Mouse (Mus musculus) ovary, adult 18-20 months (tissue): ENCODE measurements at regions not wholly inside any gene's neighbourhood (a gene's known extent, or its start where the extent isn't known, plus 50 kb on each side); places are given as distances from the start of the nearest gene placed in this dataset.
"Not testable (repeated sequence)": the region's sequence is repeated elsewhere in the genome, so short reads cannot be mapped to it uniquely, and the experiment has no call there.

Experiments
- DNase-seq: peaks from one replicate; pipeline ENCODE4 v3.0.0; 2022; ENCODE audit warnings: low spot score, mixed read lengths

- DNase-seq, result no peak
Observed at GRCm38 (mm10) chr1:181262496-181262895, 50.7 kb upstream of the Wdr26 start.

- no peak for DNase-seq
Observed at GRCm38 (mm10) chr1:181263216-181263615, 51.4 kb upstream of the Wdr26 start.

- not testable (repeated sequence) for DNase-seq
Observed at GRCm38 (mm10) chr1:181270469-181270868, 58.7 kb upstream of the Wdr26 start.

- DNase-seq, result no peak
Observed at GRCm38 (mm10) chr1:181271164-181271563, 59.4 kb upstream of the Wdr26 start.

- no peak for DNase-seq
Observed at GRCm38 (mm10) chr1:181271821-181272220, 60.0 kb upstream of the Wdr26 start.

- peak; percentile 54 for DNase-seq
Observed at GRCm38 (mm10) chr1:181272622-181273296, 61.0 kb upstream of the Wdr26 start.

- no peak for DNase-seq
Observed at GRCm38 (mm10) chr1:181273540-181274204, 61.9 kb upstream of the Wdr26 start.

GRCm38 (mm10) chr1:181280826-181281225 is 69.0 kb upstream of the Wdr26 start:
- no peak for DNase-seq

- DNase-seq, result not testable (repeated sequence)
Observed at GRCm38 (mm10) chr1:181282986-181283385, 69.4 kb upstream of the Cnih3 start.

- DNase-seq, result not testable (repeated sequence)
Observed at GRCm38 (mm10) chr1:181283539-181283938, 68.9 kb upstream of the Cnih3 start.

- no peak for DNase-seq
Observed at GRCm38 (mm10) chr1:181284301-181285197, 67.9 kb upstream of the Cnih3 start.

GRCm38 (mm10) chr1:181285600-181285999 is 66.8 kb upstream of the Cnih3 start:
- DNase-seq, result no peak

- no peak for DNase-seq
Observed at GRCm38 (mm10) chr1:181286146-181286545, 66.3 kb upstream of the Cnih3 start.

- no peak for DNase-seq
Observed at GRCm38 (mm10) chr1:181287166-181287565, 65.3 kb upstream of the Cnih3 start.

- no peak for DNase-seq
Observed at GRCm38 (mm10) chr1:181289385-181290035, 62.9 kb upstream of the Cnih3 start.

- DNase-seq, result no peak
Observed at GRCm38 (mm10) chr1:181291202-181291601, 61.2 kb upstream of the Cnih3 start.

GRCm38 (mm10) chr1:181291966-181292365 is 60.5 kb upstream of the Cnih3 start:
- no peak for DNase-seq

- no peak for DNase-seq
Observed at GRCm38 (mm10) chr1:181293079-181293865, 59.2 kb upstream of the Cnih3 start.

GRCm38 (mm10) chr1:181295651-181296050 is 56.8 kb upstream of the Cnih3 start:
- DNase-seq, result no peak

GRCm38 (mm10) chr1:181298063-181298462 is 54.4 kb upstream of the Cnih3 start:
- DNase-seq, result no peak

- no peak for DNase-seq
Observed at GRCm38 (mm10) chr1:181299075-181299665, 53.3 kb upstream of the Cnih3 start.
